ENCODE assay signal across 8 mouse cellular contexts in genomic region chr2:45107555-45107954, GRCm38 (mm10). TPM values are rescaled to one million over a fixed set of nuclear protein-coding genes. Genes with fewer than 3 reads are reported as not detected.
DNase-seq lines count a peak whose midpoint lies in the region; ATAC-seq and TF ChIP-seq lines count a peak whose summit lies in the region.

No protein-coding gene starts in this region.

- H3K4me3 ChIP-seq in kidney, embryonic 16.5 days (ENCODE audit: low read length): peak overlapping the region; percentile 81
- peak overlapping the region; percentile 77 for H3K4me3 ChIP-seq in embryonic facial prominence, embryonic 13.5 days
- H3K4me3 ChIP-seq in hindbrain, embryonic 15.5 days: peak overlapping the region; percentile 80
- H3K4me3 ChIP-seq in midbrain, postnatal 0 days (ENCODE audit: low read depth, low read length): peak overlapping the region; percentile 68; the same call in 1 of the 2 replicates

- ATAC-seq in kidney, embryonic 16.5 days (ENCODE audit: low FRiP score, low TSS enrichment): no peak
- no peak for ATAC-seq in embryonic facial prominence, embryonic 13.5 days (ENCODE audit: insufficient number of reproducible peaks, insufficient read depth, low FRiP score, low TSS enrichment, low read depth)
- ATAC-seq in hindbrain, embryonic 15.5 days (ENCODE audit: low FRiP score, low read depth): no peak
- no peak for ATAC-seq in midbrain, postnatal 0 days (ENCODE audit: low FRiP score)

- no peaks in the 10 kb centered on the region for H3K36me3 ChIP-seq in kidney, embryonic 16.5 days (ENCODE audit: insufficient read depth, low read length)
- H3K36me3 ChIP-seq in embryonic facial prominence, embryonic 13.5 days: no peaks in the 10 kb centered on the region; the same call in 1 of the 2 replicates
- H3K36me3 ChIP-seq in hindbrain, embryonic 15.5 days: no peaks in the 10 kb centered on the region
- H3K36me3 ChIP-seq in midbrain, postnatal 0 days (ENCODE audit: insufficient read depth, low read length): no peaks in the 10 kb centered on the region

- peaks cover 2% of the 10 kb centered on the region; the same call in 1 of the 2 replicates for H3K27me3 ChIP-seq in kidney, embryonic 16.5 days (ENCODE audit: insufficient read depth, low read length)
- peaks cover 49% of the 10 kb centered on the region for H3K27me3 ChIP-seq in embryonic facial prominence, embryonic 13.5 days
- no peaks in the 10 kb centered on the region for H3K27me3 ChIP-seq in hindbrain, embryonic 15.5 days
- H3K27me3 ChIP-seq in midbrain, postnatal 0 days (ENCODE audit: insufficient read depth, low read length): no peaks in the 10 kb centered on the region

- H3K9ac ChIP-seq in kidney, embryonic 16.5 days (replicated peaks; ENCODE audit: low read length): peak overlapping the region; percentile 96
- peak overlapping the region; percentile 99 for H3K9ac ChIP-seq in embryonic facial prominence, embryonic 13.5 days
- H3K9ac ChIP-seq in hindbrain, embryonic 15.5 days: peak overlapping the region; percentile 82
- peak overlapping the region; percentile 78 for H3K9ac ChIP-seq in midbrain, postnatal 0 days (replicated peaks; ENCODE audit: low read length, poor library complexity, severe bottlenecking)

- H3K4me1 ChIP-seq in kidney, embryonic 16.5 days (ENCODE audit: insufficient read depth, low read length): peaks cover 33% of the 10 kb centered on the region; the same call in 1 of the 2 replicates
- peaks cover 30% of the 10 kb centered on the region for H3K4me1 ChIP-seq in embryonic facial prominence, embryonic 13.5 days
- H3K4me1 ChIP-seq in hindbrain, embryonic 15.5 days (replicated peaks): peaks cover 47% of the 10 kb centered on the region
- no peaks in the 10 kb centered on the region for H3K4me1 ChIP-seq in midbrain, postnatal 0 days (ENCODE audit: insufficient read depth, low read length)

- H3K4me2 ChIP-seq in kidney, embryonic 16.5 days (replicated peaks; ENCODE audit: low read depth, low read length): peak overlapping the region; percentile 70
- peak overlapping the region; percentile 68 for H3K4me2 ChIP-seq in embryonic facial prominence, embryonic 13.5 days
- H3K4me2 ChIP-seq in hindbrain, embryonic 15.5 days: peak overlapping the region; percentile 81
- H3K4me2 ChIP-seq in midbrain, postnatal 0 days (ENCODE audit: low read depth, low read length, poor library complexity, severe bottlenecking): peak overlapping the region; percentile 91

- 38% methylated on average over 2 of the region's 2 CpGs for WGBS in kidney, embryonic 16.5 days
- 25% methylated on average over 2 of the region's 2 CpGs for WGBS in embryonic facial prominence, embryonic 13.5 days
- WGBS in hindbrain, embryonic 15.5 days: 29% methylated on average over 2 of the region's 2 CpGs
- 38% methylated on average over 2 of the region's 2 CpGs for WGBS in midbrain, postnatal 0 days

- TF ChIP-seq CTCF in midbrain, postnatal 0 days (IDR thresholded peaks at IDR 0.05): no peak

- H3K9me3 ChIP-seq in kidney, embryonic 16.5 days (ENCODE audit: low read length): no peaks in the 10 kb centered on the region
- no peaks in the 10 kb centered on the region for H3K9me3 ChIP-seq in embryonic facial prominence, embryonic 13.5 days
- no peaks in the 10 kb centered on the region for H3K9me3 ChIP-seq in hindbrain, embryonic 15.5 days
- H3K9me3 ChIP-seq in midbrain, postnatal 0 days (ENCODE audit: low read length): no peaks in the 10 kb centered on the region

- peak overlapping the region; percentile 97 for H3K27ac ChIP-seq in kidney, embryonic 16.5 days (ENCODE audit: low read length)
- H3K27ac ChIP-seq in embryonic facial prominence, embryonic 13.5 days: peak overlapping the region; percentile 97
- peak overlapping the region; percentile 93 for H3K27ac ChIP-seq in hindbrain, embryonic 15.5 days (replicated peaks)
- H3K27ac ChIP-seq in midbrain, postnatal 0 days (ENCODE audit: low read depth, low read length): no peak overlapping the region

- DNase-seq in kidney, postnatal 25 days: no peak
- no peak for DNase-seq in midbrain, postnatal 0 days (ENCODE audit: low spot score)
- no peak for DNase-seq in thymus, postnatal 36 days
- no peak for DNase-seq in right cerebral cortex, adult 18-20 months
- no peak for DNase-seq in layer of hippocampus, postnatal 14 days (ENCODE audit: low spot score in 2 of 2)

RNA-seq across cellular contexts. Expression of gene Zeb2, which starts 9.6 kb away (rescaled TPM):
- 49.3 and 57.6 TPM in 2 replicates for polyA plus RNA-seq in kidney, embryonic 16.5 days (2015; fragmentation: Nextera tagmentation; extraction: Ambion mirVana)
- polyA plus RNA-seq in embryonic facial prominence, embryonic 13.5 days (2015; fragmentation: Nextera tagmentation; extraction: Ambion mirVana): 85.7 and 96.4 TPM in 2 replicates
- 37.0 and 38.0 TPM in 2 replicates for polyA plus RNA-seq in hindbrain, embryonic 15.5 days (2015; fragmentation: Nextera tagmentation; extraction: Ambion mirVana)
- total RNA-seq in midbrain, postnatal 0 days (2014; rRNA removed): 39.6 and 48.1 TPM in 2 replicates
- 13.4 and 15.3 TPM in 2 replicates for polyA plus RNA-seq in midbrain, postnatal 0 days (2015; fragmentation: Nextera tagmentation; extraction: Ambion mirVana)
- 100 to 1,000 TPM; 345 to 384 TPM for total RNA-seq in layer of hippocampus, postnatal 14 days (2021)
